In the genomic region with DNA sequence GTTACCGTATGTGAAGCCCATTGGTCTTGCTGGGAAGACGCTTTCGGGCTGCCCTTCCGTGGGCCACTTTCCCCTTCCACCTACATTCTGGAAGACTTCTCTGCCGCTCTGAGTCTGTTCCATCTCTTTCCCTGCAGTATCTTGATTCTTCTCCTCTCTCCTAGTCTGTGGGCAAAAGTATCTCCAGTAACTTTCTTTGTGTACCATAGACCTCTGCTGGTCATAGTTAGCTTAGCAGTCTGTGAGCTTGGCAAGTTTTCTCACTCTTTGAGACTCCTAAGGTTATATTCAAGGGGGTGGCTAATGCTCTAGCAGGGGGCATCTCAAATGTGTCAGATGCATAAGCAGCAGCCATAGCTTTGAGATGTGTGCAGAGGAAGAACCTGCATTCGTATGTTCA, we compare ENCODE assay signal across 10 mouse cellular contexts. TPM values are rescaled to one million over a fixed set of nuclear protein-coding genes. Genes with fewer than 3 reads are reported as not detected.
DNase-seq lines count a peak whose midpoint lies in the region; ATAC-seq and TF ChIP-seq lines count a peak whose summit lies in the region.
"Had no signal": no experiment of that assay in that cellular context is flagged by ENCODE, and none has a peak within 500 bp of the region (broad histone marks: within the 10 kb centered on the region; RNA-seq: fewer than 3 reads in every experiment).

No protein-coding gene starts in this region.

- peak; percentile 88 for ATAC-seq in forebrain, postnatal 0 days

- H3K4me2 ChIP-seq in forebrain, postnatal 0 days (ENCODE audit: low read depth): no peak overlapping the region
- H3K4me2 ChIP-seq: neural tube, embryonic 13.5 days had no signal

- no peaks in the 10 kb centered on the region for H3K36me3 ChIP-seq in E14TG2a.4 (ENCODE audit: insufficient read depth, low read length)
- H3K36me3 ChIP-seq in forebrain, postnatal 0 days (ENCODE audit: insufficient read depth): no peaks in the 10 kb centered on the region
- H3K36me3 ChIP-seq: neural tube, embryonic 13.5 days had no signal

- peak; percentile 7 for DNase-seq in adrenal gland, postnatal 10 days
- no peak for DNase-seq in adrenal gland, postnatal 25 days
- peak; percentile 40 for DNase-seq in kidney, adult 9 months
- no peak for DNase-seq in kidney, postnatal 36 days
- DNase-seq in forebrain, postnatal 0 days: peak; percentile 64
- DNase-seq in right cerebral cortex, postnatal 25 days: no peak
- no peak for DNase-seq in thymus, postnatal 36 days
- DNase-seq: cerebellum, adult 11-12 months had no signal

- WGBS in forebrain, postnatal 0 days: 86% methylated on average over 6 of the region's 6 CpGs

- no peaks in the 10 kb centered on the region for H3K4me1 ChIP-seq in E14TG2a.4 (replicated peaks; ENCODE audit: low read depth, low read length)
- H3K4me1 ChIP-seq in forebrain, postnatal 0 days (ENCODE audit: insufficient read depth): no peaks in the 10 kb centered on the region
- H3K4me1 ChIP-seq: neural tube, embryonic 13.5 days had no signal

- H3K9ac ChIP-seq in forebrain, postnatal 0 days: no peak overlapping the region
- H3K9ac ChIP-seq: neural tube, embryonic 13.5 days had no signal

- H3K27ac ChIP-seq in forebrain, postnatal 0 days (ENCODE audit: low read depth, low read length): no peak overlapping the region
- H3K27ac ChIP-seq: neural tube, embryonic 13.5 days had no signal

- no peaks in the 10 kb centered on the region for H3K27me3 ChIP-seq in E14TG2a.4 (ENCODE audit: insufficient read depth, low read length)
- no peaks in the 10 kb centered on the region for H3K27me3 ChIP-seq in forebrain, postnatal 0 days (ENCODE audit: insufficient read depth, low read length)
- H3K27me3 ChIP-seq: neural tube, embryonic 13.5 days had no signal

- no peak overlapping the region for H3K4me3 ChIP-seq in E14TG2a.4 (replicated peaks; ENCODE audit: low read length)
- H3K4me3 ChIP-seq in forebrain, postnatal 0 days (ENCODE audit: low read depth, low read length): no peak overlapping the region
- H3K4me3 ChIP-seq: neural tube, embryonic 13.5 days had no signal

- TF ChIP-seq CTCF in E14TG2a.4 (conservative IDR thresholded peaks at IDR 0.05; ENCODE audit: low read length): peak; percentile 21
- peak; percentile 80 for TF ChIP-seq CTCF in forebrain, postnatal 0 days (IDR thresholded peaks at IDR 0.05; ENCODE audit: low read depth)

- peaks cover 7% of the 10 kb centered on the region; the same call in 1 of the 2 replicates for H3K9me3 ChIP-seq in E14TG2a.4 (ENCODE audit: low read length)
- no peaks in the 10 kb centered on the region for H3K9me3 ChIP-seq in forebrain, postnatal 0 days (ENCODE audit: low read length)
- H3K9me3 ChIP-seq: neural tube, embryonic 13.5 days had no signal

RNA-seq across cellular contexts. Expression of a gene that starts 32.4 kb away (rescaled TPM):
- total RNA-seq in adrenal gland, postnatal 10 days (2021): 10 to 100 TPM; 37.0 to 57.4 TPM
- total RNA-seq in adrenal gland, postnatal 25 days (2021): 47.4 and 53.1 TPM in 2 replicates
- total RNA-seq in forebrain, postnatal 0 days (2014; rRNA removed): 446 and 453 TPM in 2 replicates
- 654 and 706 TPM in 2 replicates for polyA plus RNA-seq in forebrain, postnatal 0 days (2015; fragmentation: Nextera tagmentation; extraction: Ambion mirVana)

Comparison
In these comparisons a context has a peak if more than half of its experiments do, and no peak if none do; other contexts are left out.
1. DNase-seq: peak in adrenal gland, postnatal 10 days (single experiment), kidney, adult 9 months (single experiment) and forebrain, postnatal 0 days (single experiment); none in adrenal gland, postnatal 25 days (single experiment), kidney, postnatal 36 days (0 of 2), right cerebral cortex, postnatal 25 days (single experiment) and thymus, postnatal 36 days (0 of 2).